Mouse (Mus musculus) gastrocnemius, postnatal 36 days (tissue): Measurements from ENCODE around the gene Slc8a1. TPM values are rescaled to one million over a fixed set of nuclear protein-coding genes. Genes with fewer than 3 reads are reported as not detected.

Experiments used
- DNase-seq, 2 experiments: peaks; one replicate each; pipeline ENCODE4 v3.0.0; 2022
- intact Hi-C: fragments of 180-260 bp; cut with DNase I; formaldehyde crosslinking; loops from one replicate; pipeline ENCODE4 v1.15.1; 2025
- total RNA-seq, 2 experiments: library from RNA; stranded (reverse); gene quantifications; 2 replicates each; pipeline ENCODE4 v1.2.3; 2021

Slc8a1 gene
- total RNA-seq, 2 experiments from 2014 or later, result 17.0 to 19.3 TPM

- DNase-seq, result no peak
- intact Hi-C loops, result no loop called here
These were observed 282.9 kb downstream of the Slc8a1 start for GRCm38 (mm10) chr17:81455269-81455668.

GRCm38 (mm10) chr17:81441463-81441862, 296.7 kb downstream of the Slc8a1 start, which contains the start of gene Gm11096:
Gene Gm11096, plus strand, starts transcription at chr17:81441763.
- intact Hi-C loops, result no loop called here
- DNase-seq, result no peak

- no peak for DNase-seq
- intact Hi-C loops, result no loop called here
These were observed 305.0 kb downstream of the Slc8a1 start for GRCm38 (mm10) chr17:81433148-81433547.

DNA sequence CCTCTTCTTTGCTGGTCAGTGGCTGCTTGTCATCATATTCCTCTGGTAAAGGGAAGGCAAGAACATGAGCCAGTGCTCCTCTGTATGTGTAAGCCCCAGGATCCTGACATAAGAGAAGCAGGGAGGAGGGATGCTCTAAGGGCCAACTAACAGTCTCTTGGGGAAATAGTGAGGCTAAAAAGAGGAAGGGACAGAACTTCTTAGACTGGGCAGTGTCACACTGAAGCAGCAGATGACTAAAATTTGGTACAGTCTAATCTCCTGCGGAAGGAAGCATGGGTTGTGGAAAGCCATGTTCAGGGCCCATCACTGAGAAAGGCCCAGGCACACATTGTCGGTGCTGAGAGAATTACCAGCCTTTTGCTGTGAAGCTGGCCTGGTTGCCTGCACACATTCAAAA, 305.4 kb downstream of the Slc8a1 start:
- intact Hi-C loops, result no loop called here
- no peak for DNase-seq

GRCm38 (mm10) chr17:81427245-81427644, 310.9 kb downstream of the Slc8a1 start:
- intact Hi-C loops, result no loop called here
- no peak for DNase-seq

- intact Hi-C loops, result no loop called here
These were observed 313.8 kb downstream of the Slc8a1 start for GRCm38 (mm10) chr17:81424256-81424912.

GRCm38 (mm10) chr17:81419802-81420459, 318.2 kb downstream of the Slc8a1 start:
- intact Hi-C loops, result loop anchor here (2.0 kb wide), 1 partner anchor 73 kb away; no protein-coding TSS in a partner anchor
- DNase-seq, result no peak

More at GRCm38 (mm10) chr17:81424256-81424912, 313.8 kb downstream of the Slc8a1 start:
- DNase-seq, result no peak

GRCm38 (mm10) chr17:81416361-81417114, 321.6 kb downstream of the Slc8a1 start:
- intact Hi-C loops, result no loop called here
- no peak for DNase-seq

DNA sequence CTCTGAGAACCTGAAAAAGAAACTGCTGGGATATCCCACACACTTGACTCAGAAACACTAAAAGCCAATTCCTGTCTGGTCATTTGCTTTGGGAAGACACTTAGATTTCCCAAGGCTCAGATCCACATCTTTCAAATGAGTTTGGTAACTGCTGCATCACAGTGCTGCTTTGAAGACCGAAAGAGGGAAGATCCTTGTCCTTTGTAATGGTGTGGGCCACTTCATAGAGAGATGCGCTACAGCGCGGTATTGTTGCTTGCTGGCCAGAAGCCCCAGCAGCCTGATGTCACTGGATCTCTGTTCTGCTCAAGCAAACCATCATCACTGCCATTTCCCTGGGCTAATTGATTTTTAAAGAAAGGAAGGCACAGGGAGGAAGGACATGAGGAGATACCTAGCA, 325.4 kb downstream of the Slc8a1 start:
- intact Hi-C loops, result no loop called here
- DNase-seq, result no peak

GRCm38 (mm10) chr17:81404225-81404624, 334.0 kb downstream of the Slc8a1 start:
- DNase-seq, result no peak
- intact Hi-C loops, result no loop called here

DNA sequence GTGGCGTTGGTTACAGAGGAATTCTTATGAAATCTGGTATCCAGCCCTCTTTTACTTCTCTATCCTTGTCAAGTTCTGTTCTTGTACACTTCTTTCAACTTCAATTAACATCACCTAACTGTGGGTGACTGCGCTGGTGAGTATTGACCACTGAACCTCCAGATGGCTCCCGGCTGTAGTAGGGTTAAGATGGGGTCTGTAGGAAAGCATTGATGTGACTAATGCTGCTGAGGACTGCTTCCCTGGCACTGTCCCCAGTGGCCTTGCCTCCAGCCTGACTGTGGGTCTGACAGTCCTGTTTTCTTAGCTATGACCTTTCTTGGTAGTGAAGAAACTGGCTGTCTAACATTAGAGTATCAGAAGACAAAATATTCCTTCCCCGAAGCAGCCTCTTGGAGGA, 335.1 kb downstream of the Slc8a1 start:
- DNase-seq, result no peak
- intact Hi-C loops, result no loop called here

- intact Hi-C loops, result no loop called here
- DNase-seq, result peak; percentile 60 to 74
These were observed 335.5 kb downstream of the Slc8a1 start for GRCm38 (mm10) chr17:81402636-81403035.

GRCm38 (mm10) chr17:81400377-81400776, 337.8 kb downstream of the Slc8a1 start:
- intact Hi-C loops, result no loop called here
- no peak for DNase-seq

- intact Hi-C loops, result no loop called here
- DNase-seq, result no peak
These were observed 340.7 kb downstream of the Slc8a1 start for GRCm38 (mm10) chr17:81397434-81397833.

GRCm38 (mm10) chr17:81394124-81394523, 344.1 kb downstream of the Slc8a1 start:
- intact Hi-C loops, result no loop called here
- DNase-seq, result no peak

- DNase-seq, result no peak
- intact Hi-C loops, result no loop called here
These were observed 345.1 kb downstream of the Slc8a1 start for GRCm38 (mm10) chr17:81393040-81393439.

DNA sequence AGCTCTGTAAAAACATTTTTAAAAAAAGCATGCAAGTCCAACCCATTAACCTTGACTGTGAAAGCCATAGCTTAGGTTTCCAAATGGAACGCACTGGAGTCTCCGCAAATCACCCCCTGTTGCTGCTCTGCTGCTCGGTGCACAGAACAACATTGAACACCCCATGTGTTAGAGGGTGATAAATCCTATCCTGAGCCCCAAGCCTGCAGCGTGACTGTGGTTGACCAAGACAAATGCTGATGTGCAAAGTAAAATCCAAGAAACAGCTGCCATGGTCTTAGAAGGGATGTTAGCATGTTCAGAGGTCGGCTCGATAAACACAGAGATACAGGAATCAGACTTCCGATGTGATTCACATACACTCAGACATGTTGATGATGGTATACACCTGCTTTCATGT, 346.7 kb downstream of the Slc8a1 start:
- intact Hi-C loops, result no loop called here
- DNase-seq, result no peak

DNA sequence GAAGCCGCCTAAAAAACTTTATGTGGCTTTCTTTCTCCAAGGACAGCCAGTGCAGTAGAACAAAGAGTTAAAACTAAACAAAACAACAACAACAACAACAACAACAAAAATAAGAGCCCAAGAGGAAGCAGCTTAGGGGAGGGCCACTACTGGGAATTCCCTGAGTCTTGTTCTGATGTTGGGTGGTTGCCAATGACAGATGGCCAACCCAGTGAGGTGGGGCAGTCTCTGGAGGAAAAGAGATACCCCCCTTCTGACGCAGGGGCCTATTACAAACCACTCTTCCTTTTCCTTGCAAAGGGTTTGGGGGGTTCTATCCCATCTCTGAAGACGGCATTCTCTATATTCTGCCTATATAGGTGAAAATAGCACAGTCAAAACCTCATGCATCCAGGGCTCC, 347.4 kb downstream of the Slc8a1 start:
- intact Hi-C loops, result no loop called here
- no peak for DNase-seq

- intact Hi-C loops, result no loop called here
- no peak for DNase-seq
These were observed 352.1 kb downstream of the Slc8a1 start for GRCm38 (mm10) chr17:81386118-81386517.

GRCm38 (mm10) chr17:81385476-81385875, 352.7 kb downstream of the Slc8a1 start:
- DNase-seq, result no peak
- intact Hi-C loops, result no loop called here

DNA sequence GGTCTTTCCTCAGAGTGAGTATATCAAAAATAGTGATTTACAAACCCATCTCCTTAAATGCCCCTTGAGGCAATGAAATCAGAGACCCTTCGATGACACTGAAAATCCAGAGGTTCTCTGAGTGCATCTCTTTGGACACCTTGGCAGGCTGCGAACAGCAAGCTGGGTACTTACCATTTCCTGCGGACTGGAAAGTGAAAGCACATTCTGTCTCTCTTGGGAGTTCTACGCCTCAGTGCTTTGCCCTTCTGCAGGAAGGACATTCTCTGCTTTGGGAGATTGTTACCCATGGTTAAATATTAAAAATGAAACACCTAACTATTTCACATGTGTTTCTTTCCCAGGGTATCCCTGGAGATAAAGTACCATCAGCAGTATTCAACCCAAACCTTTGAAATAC, 354.7 kb downstream of the Slc8a1 start:
- DNase-seq, result no peak
- intact Hi-C loops, result no loop called here
